Mouse (Mus musculus) adrenal gland, adult (tissue): ENCODE measurements around the gene Ankmy1.

ENCODE experiments used
- DNase-seq, 2 experiments: peaks; one replicate each; pipeline ENCODE4 v3.0.0; 2022 to 2023; ENCODE audit warnings: low spot score in 1 of 2; ENCODE audit not compliant: inconsistent age in 2 of 2

Ankmy1 gene

GRCm38 (mm10) chr1:92831188-92832001 is 71.3 kb downstream of the Ankmy1 start, which contains the start of gene Gpc1:
Gene Gpc1, plus strand, starts transcription at chr1:92831645.
- DNase-seq: peak; percentile 88 to 93

- DNase-seq: peak in 1 of 2 experiments; percentile 39
These were observed 72.0 kb downstream of the Ankmy1 start for GRCm38 (mm10) chr1:92830626-92831187.

GRCm38 (mm10) chr1:92815756-92816294 is 86.9 kb downstream of the Ankmy1 start:
- no peak for DNase-seq

- DNase-seq: no peak
These were observed 87.6 kb downstream of the Ankmy1 start for GRCm38 (mm10) chr1:92815100-92815499.

- DNase-seq: no peak
These were observed 88.4 kb downstream of the Ankmy1 start for GRCm38 (mm10) chr1:92814319-92814718.
